Mouse (Mus musculus): Measurements from ENCODE around the gene Zfp280d.

Gene Zfp280d

DNA sequence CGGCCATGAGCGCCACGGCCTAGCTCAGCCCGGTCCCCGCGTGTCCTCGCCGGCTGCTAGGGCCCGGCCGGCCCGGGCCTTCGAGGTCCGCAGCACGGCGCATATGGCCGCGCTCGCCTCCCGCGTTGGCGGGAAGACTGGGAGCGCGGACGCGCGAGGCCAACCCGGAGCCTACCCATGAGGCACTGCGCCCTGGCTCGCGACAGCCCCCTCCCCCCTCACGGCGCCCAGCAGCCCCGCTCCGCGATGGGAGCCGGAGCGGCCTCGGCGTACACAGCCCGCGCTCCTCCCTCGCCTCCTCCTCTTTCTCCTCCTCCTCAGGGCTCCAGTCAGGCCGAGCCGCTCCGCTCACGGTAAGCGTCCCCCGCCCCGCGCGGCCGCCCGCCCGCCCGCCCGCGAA lies at the start of gene Zfp280d:
Zfp280d (plus strand) TSS at position 184 of the 400 bp plus-strand sequence.
- peak; percentile 94 for DNase-seq (ENCODE audit: low spot score)

DNA sequence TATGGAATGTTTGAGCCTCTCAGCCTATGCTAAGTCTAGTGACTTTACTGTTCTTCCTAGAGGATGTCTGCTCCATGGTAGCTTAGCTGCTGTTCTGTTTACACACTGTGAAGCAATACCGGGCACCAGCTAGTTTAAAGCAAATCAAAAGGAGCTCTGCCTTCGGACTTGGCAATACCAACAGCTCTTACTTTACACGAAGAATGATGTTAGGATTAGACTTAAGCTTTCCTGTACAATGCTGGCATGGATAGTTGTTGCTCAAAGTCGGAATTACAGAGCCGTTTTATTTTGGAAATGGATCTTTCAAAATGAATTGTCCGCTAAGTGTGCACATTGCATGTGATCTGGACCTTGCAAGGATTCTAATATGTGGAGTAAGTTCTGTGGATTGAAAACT lies 48.1 kb upstream of the Zfp280d start:
- no peak for DNase-seq (ENCODE audit: low spot score)

DNA sequence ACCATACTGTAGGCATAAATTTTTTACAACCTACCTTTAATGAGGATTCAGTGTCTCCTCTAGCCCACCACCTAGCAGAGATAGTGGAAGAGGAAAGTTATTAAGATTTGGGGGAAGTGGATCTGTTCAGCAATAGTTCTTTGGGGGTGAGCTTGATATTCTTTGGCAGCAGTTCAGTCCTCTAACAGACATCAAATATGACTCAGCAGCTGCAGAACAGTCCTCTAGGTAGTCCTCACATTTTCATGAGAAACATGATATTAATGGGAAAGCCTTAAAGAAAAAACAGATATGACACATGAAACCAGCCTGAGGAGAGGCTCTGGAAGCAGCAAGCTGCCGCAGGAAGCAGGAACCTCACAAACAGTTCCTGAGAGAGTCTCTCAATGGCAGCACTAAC lies 22.0 kb upstream of the Zfp280d start:
- no peak for DNase-seq (ENCODE audit: low spot score)

- DNase-seq (ENCODE audit: low spot score): no peak
Observed at GRCm38 (mm10) chr9:72255227-72255626, 19.4 kb upstream of the Zfp280d start.

GRCm38 (mm10) chr9:72256646-72257045 lies 18.0 kb upstream of the Zfp280d start:
- no peak for DNase-seq (ENCODE audit: low spot score)

GRCm38 (mm10) chr9:72260337-72260736 lies 14.3 kb upstream of the Zfp280d start:
- no peak for DNase-seq (ENCODE audit: low spot score)

- no peak for DNase-seq (ENCODE audit: low spot score)
Observed at GRCm38 (mm10) chr9:72264859-72265258, 9.8 kb upstream of the Zfp280d start.

GRCm38 (mm10) chr9:72270146-72270545 lies 4.5 kb upstream of the Zfp280d start:
- DNase-seq (ENCODE audit: low spot score): no peak

DNA sequence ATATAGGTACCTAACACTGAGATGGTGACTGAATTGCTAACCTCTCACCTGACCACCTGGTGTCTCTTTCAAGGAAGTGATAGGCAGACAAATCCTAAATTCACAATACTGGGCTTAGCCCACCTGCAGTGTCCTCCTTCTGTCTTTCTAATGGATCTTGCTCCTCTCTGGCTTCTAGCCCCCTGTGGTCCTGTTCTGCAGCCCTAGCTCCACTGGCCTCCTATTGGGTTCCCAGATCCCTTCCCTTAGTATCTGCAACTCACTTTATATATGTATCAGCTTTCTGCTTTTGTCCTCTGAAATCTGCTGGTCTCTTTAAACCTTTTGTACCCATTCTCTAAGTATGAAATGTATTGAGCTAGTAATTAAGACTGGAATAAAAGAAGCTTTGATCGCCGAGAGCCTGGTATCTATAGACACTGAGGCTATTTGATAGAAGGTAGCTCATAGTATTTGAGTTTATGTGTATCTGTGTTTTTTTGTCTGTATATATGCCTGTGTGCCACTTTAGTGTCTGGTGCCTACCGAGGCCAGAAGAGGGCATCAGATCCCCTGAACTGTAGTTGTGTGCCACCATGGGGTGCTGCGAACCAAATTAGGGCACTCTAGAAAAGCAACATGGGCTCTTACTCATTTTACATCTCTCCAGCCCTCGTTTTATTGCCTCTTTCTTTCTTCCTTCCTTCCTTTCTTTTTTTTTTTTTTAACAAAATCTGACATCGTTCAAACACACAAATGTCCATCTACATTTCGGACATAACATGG lies 832 bp upstream of the Zfp280d start:
- DNase-seq (ENCODE audit: low spot score): no peak

DNA sequence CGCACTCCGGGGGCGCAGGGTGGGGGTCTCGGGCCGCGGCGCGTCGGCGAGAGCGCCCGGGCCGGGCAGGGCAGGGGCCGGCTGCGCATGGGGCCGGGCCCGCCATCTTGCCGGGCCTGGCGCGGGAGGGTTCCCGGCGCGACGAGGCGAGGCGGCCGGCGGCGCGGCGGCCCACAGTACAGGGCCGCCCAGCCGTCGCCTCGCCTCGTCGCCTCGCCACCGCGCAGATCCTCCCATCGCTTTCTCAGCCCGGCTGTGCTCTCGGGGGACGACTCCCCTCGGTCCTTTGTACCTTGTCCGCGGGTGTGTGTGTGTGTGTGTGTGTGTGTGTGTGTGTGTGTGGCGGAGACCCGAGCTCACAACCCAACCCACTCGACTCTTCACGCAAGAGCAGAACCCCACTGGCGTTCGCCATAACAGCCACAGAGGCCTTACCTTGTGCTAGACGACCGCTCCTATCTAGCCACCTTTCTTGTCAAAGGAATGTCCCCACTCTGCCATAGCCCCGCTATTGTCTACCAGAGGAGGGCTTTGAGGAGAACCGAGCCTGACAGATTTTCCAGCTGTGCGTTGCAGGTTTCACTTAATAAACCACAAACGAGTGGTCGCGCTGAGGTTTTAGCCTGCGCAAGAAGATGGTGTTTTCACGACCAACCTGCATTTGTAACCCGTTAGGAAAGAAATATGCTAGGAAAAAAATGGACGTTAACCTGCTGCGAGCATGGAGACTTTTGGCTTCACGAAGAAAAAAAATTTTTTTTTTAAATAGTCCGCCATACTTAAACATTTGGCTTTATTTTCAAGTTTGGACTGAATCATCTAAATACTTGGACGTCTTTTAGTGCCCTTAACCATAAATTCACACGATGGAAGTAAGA lies 680 bp downstream of the Zfp280d start:
- DNase-seq (ENCODE audit: low spot score): peak; percentile 74

GRCm38 (mm10) chr9:72275979-72276500 lies 1.4 kb downstream of the Zfp280d start:
- DNase-seq (ENCODE audit: low spot score): no peak

GRCm38 (mm10) chr9:72276941-72277340 lies 2.3 kb downstream of the Zfp280d start:
- DNase-seq (ENCODE audit: low spot score): no peak

DNA sequence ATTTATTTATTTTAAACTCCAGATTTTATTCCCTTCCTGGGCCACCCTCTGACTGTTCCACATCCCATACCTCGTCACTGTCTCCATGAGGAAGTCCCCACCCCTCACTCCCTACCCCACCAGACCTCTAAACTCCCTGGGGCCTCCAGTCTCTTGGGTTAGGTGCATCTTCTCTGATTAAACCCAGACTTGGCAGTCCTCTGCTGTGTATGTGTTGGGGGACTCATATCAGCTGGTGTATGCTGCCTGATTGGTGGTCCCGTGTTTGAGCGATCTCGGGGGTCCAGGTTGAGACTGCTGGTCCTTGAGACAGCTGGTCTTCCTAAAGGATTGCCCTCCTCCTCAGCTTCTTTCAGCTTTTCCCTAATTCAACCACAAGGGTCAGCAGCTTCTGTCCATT lies 5.3 kb downstream of the Zfp280d start:
- no peak for DNase-seq (ENCODE audit: low spot score)

- no peak for DNase-seq (ENCODE audit: low spot score)
Observed at GRCm38 (mm10) chr9:72287696-72288095, 13.0 kb downstream of the Zfp280d start.

DNA sequence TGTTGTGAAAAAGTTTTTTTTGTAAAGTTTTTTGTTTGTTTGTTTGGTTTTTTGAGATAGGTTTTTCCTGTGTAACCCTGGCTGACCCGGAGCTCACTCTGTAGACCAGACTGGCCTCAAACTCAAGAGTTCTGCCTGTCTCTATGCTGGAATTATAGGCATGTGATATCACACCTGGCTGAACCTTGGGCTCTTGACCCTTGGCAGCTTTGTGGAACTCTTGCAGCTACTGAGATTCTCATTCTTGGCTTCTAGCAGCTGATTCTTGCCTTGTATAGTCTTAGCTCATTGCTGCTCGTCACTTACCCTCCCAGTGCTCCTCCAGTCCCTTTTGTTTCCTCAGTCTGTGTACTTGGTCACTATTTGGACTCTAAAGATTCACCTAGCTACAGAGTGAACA lies 13.6 kb downstream of the Zfp280d start:
- no peak for DNase-seq (ENCODE audit: low spot score)

- no peak for DNase-seq (ENCODE audit: low spot score)
Observed at GRCm38 (mm10) chr9:72289094-72289493, 14.4 kb downstream of the Zfp280d start.

- DNase-seq (ENCODE audit: low spot score): no peak
Observed at GRCm38 (mm10) chr9:72294076-72294475, 19.4 kb downstream of the Zfp280d start.

DNA sequence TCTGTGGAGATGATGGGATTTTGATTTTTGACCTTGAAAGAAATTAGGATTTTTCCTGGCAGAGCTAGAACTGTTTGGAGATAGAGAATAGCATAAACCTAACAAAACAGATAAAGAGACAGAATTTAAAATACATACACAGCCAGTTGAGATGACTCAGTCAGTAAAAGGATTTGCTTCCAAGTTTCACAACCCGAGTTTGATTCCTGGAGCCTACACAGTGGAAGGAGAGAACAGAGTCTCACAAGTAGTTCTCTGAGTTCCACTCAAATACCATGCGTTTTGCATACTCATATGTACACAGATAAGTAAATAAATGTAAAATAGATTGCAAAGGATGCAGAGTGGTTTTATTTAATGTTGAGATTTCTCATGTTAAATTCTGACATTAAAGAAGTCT lies 35.1 kb downstream of the Zfp280d start:
- DNase-seq (ENCODE audit: low spot score): no peak

DNA sequence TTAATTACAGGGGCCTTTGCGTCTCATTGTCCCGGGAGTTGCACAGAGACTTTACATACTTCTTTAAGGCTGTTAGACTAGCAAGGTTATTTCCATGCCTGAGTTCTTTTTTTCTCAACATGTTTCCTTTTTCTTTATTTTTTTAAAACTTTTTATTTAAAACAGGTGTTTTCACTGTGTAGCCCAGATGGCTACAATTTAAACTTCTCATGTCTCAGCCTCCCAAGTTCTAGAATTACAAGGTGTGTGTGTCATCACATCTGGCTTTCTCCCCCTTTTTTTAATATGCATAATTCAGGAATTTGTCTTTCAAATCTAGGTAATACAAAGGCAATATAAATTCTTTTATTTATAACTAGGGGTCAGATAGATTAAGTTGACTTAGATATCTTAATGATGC lies 58.6 kb downstream of the Zfp280d start:
- DNase-seq (ENCODE audit: low spot score): no peak

GRCm38 (mm10) chr9:72336069-72336468 lies 61.4 kb downstream of the Zfp280d start:
- no peak for DNase-seq (ENCODE audit: low spot score)

GRCm38 (mm10) chr9:72339119-72339518 lies 64.5 kb downstream of the Zfp280d start:
- no peak for DNase-seq (ENCODE audit: low spot score)

GRCm38 (mm10) chr9:72343844-72344243 lies 69.2 kb downstream of the Zfp280d start:
- no peak for DNase-seq (ENCODE audit: low spot score)

GRCm38 (mm10) chr9:72372359-72372758 lies 97.7 kb downstream of the Zfp280d start:
- DNase-seq (ENCODE audit: low spot score): no peak
